ENCODE assay signal across 8 mouse cellular contexts in the genomic region with DNA sequence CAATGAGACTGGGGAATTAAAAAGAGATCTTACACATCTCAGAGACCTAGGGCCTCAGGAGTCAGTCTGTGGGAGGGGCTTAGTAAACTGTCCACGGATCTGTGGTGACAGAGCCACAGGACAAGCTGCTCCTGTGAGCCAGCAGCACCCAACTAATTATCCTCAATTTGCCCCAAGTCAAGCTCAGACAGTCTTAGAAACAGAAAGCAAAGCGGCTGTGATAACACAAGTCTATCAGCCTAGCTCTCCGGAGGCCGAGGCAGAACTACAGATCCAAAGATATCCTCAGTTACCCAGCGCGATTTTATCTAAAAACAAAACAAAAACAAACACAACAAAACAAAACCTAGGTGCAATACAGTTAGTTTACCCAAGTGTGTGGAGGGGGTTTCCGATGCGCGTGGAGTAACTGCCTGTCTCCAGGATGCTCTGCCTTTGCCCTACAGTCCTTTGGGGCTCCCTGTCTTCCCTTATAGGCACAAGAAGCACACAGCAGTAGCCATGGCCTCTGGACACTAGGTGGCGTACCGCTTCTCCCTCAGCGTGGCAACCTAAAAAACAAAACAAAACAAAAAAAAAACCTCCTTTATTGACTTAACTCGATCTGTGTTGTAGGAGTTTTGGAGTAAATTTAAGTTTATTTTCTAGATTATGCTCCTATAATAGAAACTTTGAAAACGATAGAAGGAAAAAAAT. TPM values are rescaled to one million over a fixed set of nuclear protein-coding genes. Genes with fewer than 3 reads are reported as not detected.
DNase-seq lines count a peak whose midpoint lies in the region; ATAC-seq and TF ChIP-seq lines count a peak whose summit lies in the region.

No protein-coding gene starts in this region.

- H3K79me2 ChIP-seq in myocyte (ENCODE audit: control insufficient read depth, insufficient read depth), result no peaks in the 10 kb centered on the region

- TF ChIP-seq POLR2A in myocyte (IDR thresholded peaks at IDR 0.05; ENCODE audit: insufficient read length, low read depth), result no peak

- H3K4me3 ChIP-seq in intestine, postnatal 0 days (ENCODE audit: low read depth, low read length), result no peak overlapping the region
- H3K4me3 ChIP-seq in intestine, embryonic 15.5 days (replicated peaks), result no peak overlapping the region
- H3K4me3 ChIP-seq in E14TG2a.4 (replicated peaks; ENCODE audit: low read length) (no peak overlapping the region), myocyte (no peak overlapping the region)

- no peaks in the 10 kb centered on the region for H3K27me3 ChIP-seq in intestine, postnatal 0 days (replicated peaks; ENCODE audit: control insufficient read depth, insufficient read depth, low read length)
- no peaks in the 10 kb centered on the region for H3K27me3 ChIP-seq in intestine, embryonic 15.5 days (replicated peaks)
- 0 out of 2 replicates have a peak, but pooled peaks cover under 1% of the 10 kb centered on the region for H3K27me3 ChIP-seq in E14TG2a.4 (ENCODE audit: insufficient read depth, low read length)
- H3K27me3 ChIP-seq in myocyte (ENCODE audit: control insufficient read depth, insufficient read depth, insufficient read length), result no peaks in the 10 kb centered on the region

- peak; percentile 67 for TF ChIP-seq CTCF in intestine, postnatal 0 days (IDR thresholded peaks at IDR 0.05; ENCODE audit: low read depth)
- TF ChIP-seq CTCF in E14TG2a.4 (conservative IDR thresholded peaks at IDR 0.05; ENCODE audit: low read length), result peak; percentile 64

- no peaks in the 10 kb centered on the region for H3K36me3 ChIP-seq in intestine, postnatal 0 days (ENCODE audit: control insufficient read depth, insufficient read depth)
- H3K36me3 ChIP-seq in intestine, embryonic 15.5 days, result no peaks in the 10 kb centered on the region
- H3K36me3 ChIP-seq in E14TG2a.4 (ENCODE audit: insufficient read depth, low read length) (no peaks in the 10 kb centered on the region), myocyte (ENCODE audit: control insufficient read depth, insufficient read depth) (no peaks in the 10 kb centered on the region)

- H3K4me1 ChIP-seq in intestine, postnatal 0 days (replicated peaks; ENCODE audit: control insufficient read depth, insufficient read depth, low read length), result no peaks in the 10 kb centered on the region
- H3K4me1 ChIP-seq in intestine, embryonic 15.5 days (replicated peaks), result no peaks in the 10 kb centered on the region
- H3K4me1 ChIP-seq in E14TG2a.4 (replicated peaks; ENCODE audit: low read depth, low read length), result no peaks in the 10 kb centered on the region

- ATAC-seq in intestine, postnatal 0 days, result no peak
- no peak for ATAC-seq in intestine, embryonic 15.5 days
- peak; percentile 55 for ATAC-seq in granulocyte monocyte progenitor cell, adult 5-6 weeks (replicated peaks; ENCODE audit: poor library complexity, severe bottlenecking)

- H3K9me3 ChIP-seq in intestine, postnatal 0 days (ENCODE audit: control insufficient read depth), result no peaks in the 10 kb centered on the region
- H3K9me3 ChIP-seq in intestine, embryonic 15.5 days, result no peaks in the 10 kb centered on the region
- peaks cover 9% of the 10 kb centered on the region for H3K9me3 ChIP-seq in E14TG2a.4 (ENCODE audit: low read length)

- DNase-seq in adrenal gland, postnatal 10 days, result peak; percentile 62
- DNase-seq in layer of hippocampus, postnatal 14 days (ENCODE audit: low spot score in 2 of 2), result peak; percentile 24 to 26
- no peak for DNase-seq in gastrocnemius, adult 8-10 months (ENCODE audit: low spot score in 2 of 2)

- no peak overlapping the region for H3K9ac ChIP-seq in intestine, postnatal 0 days (ENCODE audit: low read depth, low read length)
- no peak overlapping the region for H3K9ac ChIP-seq in intestine, embryonic 15.5 days

- no peak overlapping the region for H3ac ChIP-seq in myocyte (ENCODE audit: control insufficient read depth, insufficient read length)

- 55% methylated on average over 14 of the region's 14 CpGs for WGBS in intestine, postnatal 0 days
- 57% methylated on average over 14 of the region's 14 CpGs for WGBS in intestine, embryonic 15.5 days

- no peak overlapping the region for H3K4me2 ChIP-seq in intestine, postnatal 0 days (replicated peaks; ENCODE audit: low read depth)
- no peak overlapping the region for H3K4me2 ChIP-seq in intestine, embryonic 15.5 days (replicated peaks)
- H3K4me2 ChIP-seq in myocyte (ENCODE audit: low read depth), result peak overlapping the region; percentile 36

- H3K27ac ChIP-seq in intestine, postnatal 0 days (ENCODE audit: low read depth, low read length), result no peak overlapping the region
- no peak overlapping the region for H3K27ac ChIP-seq in intestine, embryonic 15.5 days

TF ChIP-seq in myocyte, 11 proteins besides CTCF, POLR2A, EP300 and RAD21:
- TF ChIP-seq USF1 (IDR thresholded peaks at IDR 0.05; ENCODE audit: low read depth), result no peak
- no peak for TF ChIP-seq E2F4 (IDR thresholded peaks at IDR 0.05; ENCODE audit: insufficient read depth)
- TF ChIP-seq REST (IDR thresholded peaks at IDR 0.05; ENCODE audit: insufficient read depth, insufficient read length), result no peak
- no peak for TF ChIP-seq TCF12 (IDR thresholded peaks at IDR 0.05; ENCODE audit: insufficient read depth, poor library complexity, severe bottlenecking)
- TF ChIP-seq TCF3 (IDR thresholded peaks at IDR 0.05; ENCODE audit: insufficient read length, low read depth), result no peak
- no peak for TF ChIP-seq MYOD1 (IDR thresholded peaks at IDR 0.05; ENCODE audit: control insufficient read depth in 1 of 3, insufficient read length in 2 of 3, low read depth in 2 of 3)
- TF ChIP-seq CEBPB (IDR thresholded peaks at IDR 0.05; ENCODE audit: insufficient read depth, poor library complexity, severe bottlenecking), result no peak
- TF ChIP-seq SRF (IDR thresholded peaks at IDR 0.05; ENCODE audit: control insufficient read depth, insufficient read length, low read depth), result no peak
- TF ChIP-seq POLR2AphosphoS2 (IDR thresholded peaks at IDR 0.05; ENCODE audit: insufficient read length, low read depth), result no peak
- no peak for TF ChIP-seq MYOG (IDR thresholded peaks at IDR 0.05; ENCODE audit: control insufficient read depth in 1 of 3, insufficient read depth in 1 of 3, insufficient read length in 2 of 3, low read depth in 2 of 3)
- no peak for TF ChIP-seq MAX (IDR thresholded peaks at IDR 0.05; ENCODE audit: low read depth)

RNA-seq across cellular contexts. Expression of a gene that starts 54.7 kb away (rescaled TPM):
- 13.6 and 16.9 TPM in 2 replicates for polyA plus RNA-seq in intestine, postnatal 0 days (2015; fragmentation: Nextera tagmentation; extraction: Ambion mirVana)
- polyA plus RNA-seq in intestine, embryonic 15.5 days (2015; fragmentation: Nextera tagmentation; extraction: Ambion mirVana), result 43.6 and 47.0 TPM in 2 replicates
- total RNA-seq in adrenal gland, postnatal 10 days (2021), result 10 to 100 TPM; 85.6 to 93.5 TPM
- 37.8 and 92.4 TPM in 2 replicates for total RNA-seq in granulocyte monocyte progenitor cell, adult 5-6 weeks (2014; fragmentation: Nextera tagmentation)
- 44.0 and 45.5 TPM in 2 replicates for total RNA-seq in granulocyte monocyte progenitor cell, adult 5-6 weeks (2017)
- 100 to 1,000 TPM; 136 to 141 TPM for total RNA-seq in layer of hippocampus, postnatal 14 days (2021)
- 30.8 TPM for polyA plus RNA-seq in myocyte (2012; fragmentation: generic; extraction: Trizol)
- 10 to 100 TPM; 12.9 to 18.1 (median 14.4) TPM for total RNA-seq in gastrocnemius, adult 8-10 months (2022)

Comparison
In these comparisons a context has a peak if more than half of its experiments do, and no peak if none do; other contexts are left out.
1. DNase-seq: peak in adrenal gland, postnatal 10 days (single experiment) and layer of hippocampus, postnatal 14 days (2 of 2); none in gastrocnemius, adult 8-10 months (0 of 2).